Mouse (Mus musculus) cerebellum, adult 2 months (tissue): ENCODE data around the gene Tln2. TPM values are rescaled to one million over a fixed set of nuclear protein-coding genes. Genes with fewer than 3 reads are reported as not detected.

Source experiments
- DNase-seq, 2 experiments: peaks; one replicate each; pipeline ENCODE4 v3.0.0; 2021
- H3K27ac ChIP-seq: fragments of 200-500 bp; 2 replicates; pipeline ENCODE4 v1.5.1; 2012; ENCODE audit warnings: low read length, control low read depth, inconsistent platforms; ENCODE audit not compliant: insufficient read depth
- H3K27me3 ChIP-seq: fragments of 200-500 bp; 2 replicates; pipeline ENCODE4 v1.6.1; 2012; ENCODE audit warnings: inconsistent platforms, mild to moderate bottlenecking, low read length, moderate library complexity; ENCODE audit not compliant: control insufficient read depth, insufficient read depth
- H3K4me1 ChIP-seq: fragments of 200-500 bp; 2 replicates; pipeline ENCODE4 v1.6.1; 2011; ENCODE audit warnings: low read length; ENCODE audit not compliant: control insufficient read depth, insufficient read depth
- H3K4me3 ChIP-seq: fragments of 200-500 bp; replicated peaks from 2 replicates; pipeline ENCODE3; 2011; ENCODE audit warnings: mild to moderate bottlenecking, low read depth, low read length, control low read depth; ENCODE audit not compliant: insufficient read depth
- CTCF ChIP-seq: fragments of 200-500 bp; IDR thresholded peaks from 2 replicates; pipeline ENCODE4 v1.5.1; 2011; ENCODE audit warnings: low read depth, mild to moderate bottlenecking, control low read depth, low read length, moderate library complexity, borderline replicate concordance; ENCODE audit not compliant: insufficient read depth
- POLR2A ChIP-seq: fragments of 200-500 bp; IDR thresholded peaks from 2 replicates; pipeline ENCODE4 v1.6.1; 2011; ENCODE audit warnings: low read length, control low read depth, borderline replicate concordance; ENCODE audit not compliant: insufficient read depth
- WGBS: fragments of 180-500 bp; shearing (Covaris S2); methylation state at CpG from one replicate; pipeline ENCODE4 v1.1.7; 2018; 5-methylcytosine and 5-hydroxymethylcytosine counted together
- polyA plus RNA-seq: library from polyadenylated mRNA; depleted of rRNA; stranded (reverse); fragments of >200 nt; gene quantifications from 2 replicates; pipeline ENCODE4 v1.2.3, GENCODE M21; 2012

Gene Tln2
- polyA plus RNA-seq, 1 experiment, result 28.7 TPM

GRCm38 (mm10) chr9:67214191-67214985, 345.1 kb downstream of the Tln2 start:
- no peak for TF ChIP-seq POLR2A
- no peak for TF ChIP-seq CTCF
- Histone ChIP-seq H3K4me3 (no peak overlapping the region), H3K4me1 (no peaks in the 10 kb centered on the region), H3K27me3 (no peaks in the 10 kb centered on the region), H3K27ac (no peak overlapping the region)
- no peak for DNase-seq
- WGBS, result 79% methylated on average over 3 of the region's 3 CpGs

- Histone ChIP-seq H3K4me3 (no peak overlapping the region), H3K4me1 (no peaks in the 10 kb centered on the region), H3K27ac (no peak overlapping the region), H3K27me3 (no peaks in the 10 kb centered on the region)
- DNase-seq, result peak; percentile 25 to 36
- TF ChIP-seq CTCF, result peak; percentile 56; the same call in 1 of the 2 replicates
- no peak for TF ChIP-seq POLR2A
- WGBS, result 65% methylated on average over 6 of the region's 6 CpGs
These were observed 346.2 kb downstream of the Tln2 start for GRCm38 (mm10) chr9:67213275-67213674.

- no peak for DNase-seq
- TF ChIP-seq CTCF, result no peak
- no peak for TF ChIP-seq POLR2A
- no peaks in the 10 kb centered on the region for H3K4me1 ChIP-seq
- H3K4me3 ChIP-seq, result no peak overlapping the region
- H3K27me3 ChIP-seq, result no peaks in the 10 kb centered on the region
- no peak overlapping the region for H3K27ac ChIP-seq
- 95% methylated on average over 4 of the region's 4 CpGs for WGBS
These were observed 348.3 kb downstream of the Tln2 start for GRCm38 (mm10) chr9:67211220-67211619.

- H3K4me3 ChIP-seq, result no peak overlapping the region
- H3K27me3 ChIP-seq, result no peaks in the 10 kb centered on the region
- no peaks in the 10 kb centered on the region for H3K4me1 ChIP-seq
- 93% methylated on average over 9 of the region's 9 CpGs for WGBS
- no peak for DNase-seq
- TF ChIP-seq POLR2A (no peak), CTCF (no peak)
- H3K27ac ChIP-seq, result no peak overlapping the region
These were observed 350.1 kb downstream of the Tln2 start for GRCm38 (mm10) chr9:67209451-67209850.

- no peak for DNase-seq
- H3K4me1 ChIP-seq, result no peaks in the 10 kb centered on the region
- no peaks in the 10 kb centered on the region for H3K27me3 ChIP-seq
- TF ChIP-seq POLR2A (no peak), CTCF (no peak)
- WGBS, result 26% methylated on average over 3 of the region's 3 CpGs
- no peak overlapping the region for H3K27ac ChIP-seq
- H3K4me3 ChIP-seq, result no peak overlapping the region
These were observed 351.1 kb downstream of the Tln2 start for GRCm38 (mm10) chr9:67208420-67208819.

- H3K27ac ChIP-seq, result no peak overlapping the region
- no peaks in the 10 kb centered on the region for H3K4me1 ChIP-seq
- WGBS, result 64% methylated on average over 4 of the region's 4 CpGs
- no peak overlapping the region for H3K4me3 ChIP-seq
- no peaks in the 10 kb centered on the region for H3K27me3 ChIP-seq
- no peak for TF ChIP-seq POLR2A
- TF ChIP-seq CTCF, result no peak
- DNase-seq, result no peak
These were observed 354.3 kb downstream of the Tln2 start for GRCm38 (mm10) chr9:67205175-67205574.

GRCm38 (mm10) chr9:67196609-67197008, 362.9 kb downstream of the Tln2 start:
- Histone ChIP-seq H3K27ac (no peak overlapping the region), H3K4me3 (no peak overlapping the region), H3K4me1 (no peaks in the 10 kb centered on the region), H3K27me3 (no peaks in the 10 kb centered on the region)
- WGBS, result 97% methylated on average over 8 of the region's 8 CpGs
- no peak for DNase-seq
- TF ChIP-seq POLR2A (no peak), CTCF (no peak)

- H3K4me3 ChIP-seq, result no peak overlapping the region
- H3K27ac ChIP-seq, result no peak overlapping the region
- WGBS, result 20% methylated on average over 7 of the region's 7 CpGs
- TF ChIP-seq CTCF, result no peak
- TF ChIP-seq POLR2A, result no peak
- peak in 1 of 2 experiments; percentile 8 for DNase-seq
- no peaks in the 10 kb centered on the region for H3K4me1 ChIP-seq
- no peaks in the 10 kb centered on the region for H3K27me3 ChIP-seq
These were observed 364.2 kb downstream of the Tln2 start for GRCm38 (mm10) chr9:67195306-67195705.
